In genomic region chr15:96284711-96285322, GRCm38 (mm10) we compare ENCODE assay signal across 7 mouse cellular contexts. TPM values are rescaled to one million over a fixed set of nuclear protein-coding genes. Genes with fewer than 3 reads are reported as not detected.
DNase-seq lines count a peak whose midpoint lies in the region; ATAC-seq and TF ChIP-seq lines count a peak whose summit lies in the region.

No protein-coding gene starts in this region.

- TF ChIP-seq EP300 in lung, postnatal 0 days (IDR thresholded peaks at IDR 0.05), result no peak

- H3K9ac ChIP-seq in heart, embryonic 12.5 days, result peak overlapping the region; percentile 99
- peak overlapping the region; percentile 98 for H3K9ac ChIP-seq in lung, postnatal 0 days (replicated peaks; ENCODE audit: low read depth)

- H3K36me3 ChIP-seq in heart, embryonic 12.5 days, result peaks cover 15% of the 10 kb centered on the region
- no peaks in the 10 kb centered on the region for H3K36me3 ChIP-seq in lung, postnatal 0 days (ENCODE audit: insufficient read depth, low read length)

- H3K4me3 ChIP-seq in heart, embryonic 12.5 days, result peak overlapping the region; percentile 75
- peak overlapping the region; percentile 93 for H3K4me3 ChIP-seq in lung, postnatal 0 days (ENCODE audit: low read depth, low read length)

- peaks cover 8% of the 10 kb centered on the region for H3K9me3 ChIP-seq in heart, embryonic 12.5 days (replicated peaks)
- no peaks in the 10 kb centered on the region for H3K9me3 ChIP-seq in lung, postnatal 0 days (ENCODE audit: low read length)

- TF ChIP-seq CTCF in lung, postnatal 0 days (IDR thresholded peaks at IDR 0.05), result no peak

- peaks cover 37% of the 10 kb centered on the region for H3K4me1 ChIP-seq in heart, embryonic 12.5 days (replicated peaks)
- peaks cover 13% of the 10 kb centered on the region for H3K4me1 ChIP-seq in lung, postnatal 0 days (ENCODE audit: insufficient read depth, low read depth, low read length)

- H3K27ac ChIP-seq in heart, embryonic 12.5 days (ENCODE audit: poor library complexity, severe bottlenecking), result peak overlapping the region; percentile 100
- peak overlapping the region; percentile 100 for H3K27ac ChIP-seq in lung, postnatal 0 days (ENCODE audit: low read length)

- under 1% methylated on average over 64 of the region's 67 CpGs for whole genome bisulfite sequencing in heart, embryonic 12.5 days
- WGBS in lung, postnatal 0 days, result under 1% methylated on average over 50 of the region's 67 CpGs

- peak; percentile 33 for ATAC-seq in heart, embryonic 12.5 days (ENCODE audit: insufficient number of reproducible peaks, low FRiP score)
- peak; percentile 13 for ATAC-seq in lung, postnatal 0 days

- DNase-seq in urinary bladder, adult 2 months (ENCODE audit: low spot score), result peak; percentile 84
- DNase-seq in urinary bladder, postnatal 10 days (ENCODE audit: low spot score), result no peak
- DNase-seq in cerebellum, adult 9-10 months, result peak; percentile 64
- peak; percentile 61 to 63 for DNase-seq in kidney, postnatal 25 days
- peak; percentile 56 for DNase-seq in lung, postnatal 0 days (ENCODE audit: low spot score)
- peak; percentile 73 for DNase-seq in right cerebral cortex, postnatal 25 days

- H3K27me3 ChIP-seq in heart, embryonic 12.5 days (replicated peaks), result no peaks in the 10 kb centered on the region
- H3K27me3 ChIP-seq in lung, postnatal 0 days (replicated peaks; ENCODE audit: insufficient read depth, low read length), result no peaks in the 10 kb centered on the region

- peak overlapping the region; percentile 95 for H3K4me2 ChIP-seq in heart, embryonic 12.5 days
- H3K4me2 ChIP-seq in lung, postnatal 0 days (replicated peaks; ENCODE audit: low read depth, low read length), result peak overlapping the region; percentile 68

RNA-seq across cellular contexts. Expression of gene Arid2, which starts 2.5 kb away (rescaled TPM):
- 14.1 and 17.3 TPM in 2 replicates for polyA plus RNA-seq in urinary bladder, adult 2 months (2012; rRNA removed)
- 21.5 and 21.9 TPM in 2 replicates for polyA plus RNA-seq in heart, embryonic 12.5 days (2016; fragmentation: Nextera tagmentation; extraction: Ambion mirVana)
- polyA plus RNA-seq in lung, postnatal 0 days (2015; fragmentation: Nextera tagmentation; extraction: Ambion mirVana), result 15.3 and 15.7 TPM in 2 replicates
